Mouse (Mus musculus) embryonic facial prominence, embryonic 11.5 days (tissue): ENCODE measurements around the gene Inpp4b. TPM values are rescaled to one million over a fixed set of nuclear protein-coding genes. Genes with fewer than 3 reads are reported as not detected.

ENCODE experiments used
- ATAC-seq: fragments of 200-750 bp; cut with Nextera tagmentation; replicated peaks from 2 replicates; pipeline ENCODE4 v1.8.0; 2017; ENCODE audit warnings: low read depth; ENCODE audit not compliant: insufficient number of reproducible peaks, low FRiP score, low TSS enrichment
- DNase-seq: peaks from one replicate; pipeline ENCODE4 v3.0.0-alpha.2; 2015; ENCODE audit warnings: low spot score
- H3K27ac ChIP-seq: fragments of 300-500 bp; sonication (generic); replicated peaks from 2 replicates; pipeline ENCODE4 v1.5.1; 2014; ENCODE audit warnings: mild to moderate bottlenecking, low read depth, low read length, control low read depth
- H3K27me3 ChIP-seq: fragments of 300-500 bp; sonication (generic); 2 replicates; pipeline ENCODE4 v1.6.1; 2014; ENCODE audit warnings: mild to moderate bottlenecking, low read length, moderate library complexity, mixed read lengths; ENCODE audit not compliant: control insufficient read depth, insufficient read depth
- H3K36me3 ChIP-seq: fragments of 300-500 bp; sonication (generic); replicated peaks from 2 replicates; pipeline ENCODE4 v1.6.1; 2014; ENCODE audit warnings: low read depth, mild to moderate bottlenecking, low read length, moderate library complexity, mixed read lengths; ENCODE audit not compliant: control insufficient read depth, insufficient read depth
- H3K4me1 ChIP-seq: fragments of 300-500 bp; sonication (generic); 2 replicates; pipeline ENCODE4 v1.6.1; 2014; ENCODE audit warnings: low read length, mixed read lengths; ENCODE audit not compliant: control insufficient read depth, insufficient read depth
- H3K4me2 ChIP-seq: fragments of 300-500 bp; sonication (generic); 2 replicates; pipeline ENCODE4 v1.6.1; 2014; ENCODE audit warnings: low read depth, mild to moderate bottlenecking, control low read depth, low read length, moderate library complexity
- H3K4me3 ChIP-seq: fragments of 300-500 bp; sonication (generic); 2 replicates; pipeline ENCODE4 v1.5.1; 2014; ENCODE audit warnings: low read depth, low read length, control low read depth
- H3K9ac ChIP-seq: fragments of 300-500 bp; sonication (generic); replicated peaks from 2 replicates; pipeline ENCODE4 v1.6.1; 2014; ENCODE audit warnings: mild to moderate bottlenecking, control low read depth, low read length
- H3K9me3 ChIP-seq: fragments of 300-500 bp; sonication (generic); replicated peaks from 2 replicates; pipeline ENCODE4 v1.6.1; 2016; ENCODE audit warnings: mild to moderate bottlenecking, low read length, inconsistent platforms, mixed read lengths; ENCODE audit not compliant: control insufficient read depth
- WGBS: fragments of 180-500 bp; shearing (Covaris S2); extraction: QIAGEN DNeasy Blood & Tissue Kit; methylation state at CpG from one replicate; pipeline ENCODE4 v1.1.7; 2014; 5-methylcytosine and 5-hydroxymethylcytosine counted together
- polyA plus RNA-seq: library from polyadenylated mRNA; unstranded; fragments of >200 nt; fragmentation: Nextera tagmentation; extraction: Ambion mirVana; gene quantifications from 2 replicates; pipeline ENCODE4 v1.2.1, GENCODE M21; 2014

Inpp4b gene
- polyA plus RNA-seq, 1 experiment from 2014 or later = 7.8 TPM

GRCm38 (mm10) chr8:81594134-81594714, 251.9 kb downstream of the Inpp4b start:
- Histone ChIP-seq H3K9me3 (no peaks in the 10 kb centered on the region), H3K27ac (no peak overlapping the region)

GRCm38 (mm10) chr8:81599209-81599608, 256.9 kb downstream of the Inpp4b start:
- H3K9ac ChIP-seq = no peak overlapping the region
- no peak overlapping the region for H3K27ac ChIP-seq
- H3K4me2 ChIP-seq = no peak overlapping the region
- DNase-seq (no peak), ATAC-seq (no peak)
- H3K4me3 ChIP-seq = no peak overlapping the region
- no peaks in the 10 kb centered on the region for H3K4me1 ChIP-seq
- H3K9me3 ChIP-seq = no peaks in the 10 kb centered on the region
- WGBS = 77% methylated on average over 4 of the region's 4 CpGs
- H3K36me3 ChIP-seq = no peaks in the 10 kb centered on the region
- no peaks in the 10 kb centered on the region for H3K27me3 ChIP-seq

More at GRCm38 (mm10) chr8:81594134-81594714, 251.9 kb downstream of the Inpp4b start:
- Histone ChIP-seq H3K27me3 (no peaks in the 10 kb centered on the region), H3K36me3 (no peaks in the 10 kb centered on the region), H3K9ac (no peak overlapping the region), H3K4me1 (no peaks in the 10 kb centered on the region), H3K4me3 (no peak overlapping the region), H3K4me2 (no peak overlapping the region)
- DNase-seq = no peak
- 83% methylated on average over 3 of the region's 3 CpGs for WGBS
- no peak for ATAC-seq

GRCm38 (mm10) chr8:81601136-81601535, 258.8 kb downstream of the Inpp4b start:
- Histone ChIP-seq H3K9ac (no peak overlapping the region), H3K4me3 (no peak overlapping the region), H3K4me1 (no peaks in the 10 kb centered on the region), H3K27ac (no peak overlapping the region), H3K36me3 (no peaks in the 10 kb centered on the region), H3K27me3 (no peaks in the 10 kb centered on the region), H3K9me3 (no peaks in the 10 kb centered on the region), H3K4me2 (no peak overlapping the region)
- no peak for DNase-seq
- no peak for ATAC-seq

- H3K36me3 ChIP-seq = no peaks in the 10 kb centered on the region
- no peaks in the 10 kb centered on the region for H3K9me3 ChIP-seq
- H3K9ac ChIP-seq = no peak overlapping the region
- no peak overlapping the region for H3K27ac ChIP-seq
- no peaks in the 10 kb centered on the region for H3K4me1 ChIP-seq
- ATAC-seq (no peak), DNase-seq (no peak)
- no peak overlapping the region for H3K4me3 ChIP-seq
- H3K4me2 ChIP-seq = no peak overlapping the region
- no peaks in the 10 kb centered on the region for H3K27me3 ChIP-seq
- WGBS = 88% methylated on average over 1 of the region's 1 CpGs
Observed at GRCm38 (mm10) chr8:81608082-81608481, 265.7 kb downstream of the Inpp4b start.

GRCm38 (mm10) chr8:81609064-81609463, 266.7 kb downstream of the Inpp4b start:
- 77% methylated on average over 4 of the region's 4 CpGs for WGBS

GRCm38 (mm10) chr8:81612611-81613010, 270.3 kb downstream of the Inpp4b start:
- Histone ChIP-seq H3K27me3 (no peaks in the 10 kb centered on the region), H3K27ac (no peak overlapping the region), H3K9me3 (no peaks in the 10 kb centered on the region), H3K9ac (no peak overlapping the region), H3K36me3 (no peaks in the 10 kb centered on the region), H3K4me1 (no peaks in the 10 kb centered on the region), H3K4me2 (no peak overlapping the region), H3K4me3 (no peak overlapping the region)
- no peak for DNase-seq
- ATAC-seq = no peak
- whole genome bisulfite sequencing = 83% methylated on average over 2 of the region's 2 CpGs

More at GRCm38 (mm10) chr8:81609064-81609463, 266.7 kb downstream of the Inpp4b start:
- H3K4me2 ChIP-seq = no peak overlapping the region
- ATAC-seq (no peak), DNase-seq (no peak)
- H3K36me3 ChIP-seq = no peaks in the 10 kb centered on the region
- no peaks in the 10 kb centered on the region for H3K9me3 ChIP-seq
- no peaks in the 10 kb centered on the region for H3K4me1 ChIP-seq
- H3K9ac ChIP-seq = no peak overlapping the region
- no peak overlapping the region for H3K27ac ChIP-seq
- no peaks in the 10 kb centered on the region for H3K27me3 ChIP-seq
- H3K4me3 ChIP-seq = no peak overlapping the region

GRCm38 (mm10) chr8:81614135-81614534, 271.8 kb downstream of the Inpp4b start:
- H3K27ac ChIP-seq = no peak overlapping the region
- H3K4me2 ChIP-seq = no peak overlapping the region
- DNase-seq (no peak), ATAC-seq (no peak)
- H3K27me3 ChIP-seq = no peaks in the 10 kb centered on the region
- no peak overlapping the region for H3K9ac ChIP-seq
- no peaks in the 10 kb centered on the region for H3K4me1 ChIP-seq
- H3K36me3 ChIP-seq = no peaks in the 10 kb centered on the region
- WGBS = 87% methylated on average over 1 of the region's 1 CpGs
- no peaks in the 10 kb centered on the region for H3K9me3 ChIP-seq
- no peak overlapping the region for H3K4me3 ChIP-seq

- no peak for ATAC-seq
- WGBS = 87% methylated on average over 2 of the region's 2 CpGs
Observed at GRCm38 (mm10) chr8:81614605-81615004, 272.2 kb downstream of the Inpp4b start.

More at GRCm38 (mm10) chr8:81614605-81615004, 272.2 kb downstream of the Inpp4b start:
- Histone ChIP-seq H3K4me2 (no peak overlapping the region), H3K9ac (no peak overlapping the region), H3K4me1 (no peaks in the 10 kb centered on the region), H3K27ac (no peak overlapping the region), H3K4me3 (no peak overlapping the region), H3K27me3 (no peaks in the 10 kb centered on the region), H3K9me3 (no peaks in the 10 kb centered on the region), H3K36me3 (no peaks in the 10 kb centered on the region)
- no peak for DNase-seq
